Mouse (Mus musculus) stomach, embryonic 15.5 days (tissue): ENCODE measurements around the gene Gm6358. TPM values are rescaled to one million over a fixed set of nuclear protein-coding genes. Genes with fewer than 3 reads are reported as not detected.
"Not testable (repeated sequence)": the region's sequence is repeated elsewhere in the genome, so short reads cannot be mapped to it uniquely, and the experiment has no call there.

ENCODE experiments used
- ATAC-seq: fragments of 200-750 bp; cut with Nextera tagmentation; 2 replicates; pipeline ENCODE4 v1.8.0; 2017; ENCODE audit warnings: low read depth, moderate number of reproducible peaks, moderate TSS enrichment; ENCODE audit not compliant: insufficient read depth, low FRiP score
- H3K27ac ChIP-seq: fragments of 300-500 bp; sonication (generic); 2 replicates; pipeline ENCODE4 v1.5.1; 2015; ENCODE audit warnings: mild to moderate bottlenecking, inconsistent platforms
- H3K27me3 ChIP-seq: fragments of 300-500 bp; sonication (generic); replicated peaks from 2 replicates; pipeline ENCODE4 v1.6.1; 2015; ENCODE audit warnings: inconsistent platforms
- H3K36me3 ChIP-seq: fragments of 300-500 bp; sonication (generic); 2 replicates; pipeline ENCODE4 v1.6.1; 2015; ENCODE audit warnings: inconsistent platforms
- H3K4me1 ChIP-seq: fragments of 300-500 bp; sonication (generic); 2 replicates; pipeline ENCODE4 v1.6.1; 2015; ENCODE audit warnings: inconsistent platforms
- H3K4me2 ChIP-seq: fragments of 300-500 bp; sonication (generic); 2 replicates; pipeline ENCODE4 v1.6.1; 2015; ENCODE audit warnings: mild to moderate bottlenecking, inconsistent platforms
- H3K4me3 ChIP-seq: fragments of 300-500 bp; sonication (generic); replicated peaks from 2 replicates; pipeline ENCODE4 v1.5.1; 2015; ENCODE audit warnings: inconsistent platforms
- H3K9ac ChIP-seq: fragments of 300-500 bp; sonication (generic); 2 replicates; pipeline ENCODE4 v1.6.1; 2015; ENCODE audit warnings: inconsistent platforms
- H3K9me3 ChIP-seq: fragments of 300-500 bp; sonication (generic); 2 replicates; pipeline ENCODE4 v1.6.1; 2016; ENCODE audit warnings: inconsistent platforms
- WGBS: fragments of 180-500 bp; shearing (Covaris S2); methylation state at CpG from one replicate; pipeline ENCODE4 v1.1.7; 2015; 5-methylcytosine and 5-hydroxymethylcytosine counted together
- polyA plus RNA-seq: library from polyadenylated mRNA; unstranded; fragments of >200 nt; fragmentation: Nextera tagmentation; extraction: Ambion mirVana; gene quantifications from 2 replicates; pipeline ENCODE4 v1.2.1, GENCODE M21; 2015

Gm6358 gene
- not detected in 2 replicates for polyA plus RNA-seq

- 95% methylated on average over 1 of the region's 1 CpGs for WGBS
- Histone ChIP-seq H3K4me1 (no peaks in the 10 kb centered on the region), H3K9ac (no peak within 1 kb of the TSS), H3K9me3 (no peaks in the 10 kb centered on the region), H3K27me3 (no peaks in the 10 kb centered on the region), H3K27ac (no peak within 1 kb of the TSS), H3K4me2 (no peak within 1 kb of the TSS), H3K36me3 (no peaks in the 10 kb centered on the region), H3K4me3 (no peak within 1 kb of the TSS)
- no peak for ATAC-seq
These were observed at the start of gene Gm6358 for GRCm38 (mm10) chr16:89140551-89140950. Gene Gm6358 (plus strand): TSS chr16:89140851.

DNA sequence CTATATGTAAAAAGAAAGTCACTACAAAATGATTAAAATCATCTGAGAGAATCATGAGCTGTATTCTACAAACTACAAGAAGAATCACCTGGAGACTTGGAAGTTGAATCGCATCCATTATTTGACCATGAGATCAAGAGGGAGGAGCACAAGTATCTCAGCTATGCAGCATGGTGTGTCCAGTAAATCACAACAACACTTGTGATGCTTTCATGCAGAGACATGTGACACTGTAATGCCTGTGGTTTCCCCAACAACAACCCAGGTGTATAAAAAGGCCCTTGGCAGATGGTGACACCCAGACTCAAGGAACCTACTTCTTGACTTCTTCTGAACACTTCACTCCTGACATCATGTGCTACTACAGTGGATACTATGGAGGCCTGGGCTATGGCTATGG is 10.1 kb downstream of the Gm6358 start, which contains the start of gene Gm10061:
Gene Gm10061, plus strand, starts transcription at position 301 of the 400 bp plus-strand sequence.
- no peaks in the 10 kb centered on the region for H3K27me3 ChIP-seq
- H3K4me1 ChIP-seq = no peaks in the 10 kb centered on the region
- WGBS = 97% methylated on average over 1 of the region's 1 CpGs

GRCm38 (mm10) chr16:89157652-89158051 is 17.0 kb downstream of the Gm6358 start, which contains the start of gene Gm9789:
Gene Gm9789 (plus strand): TSS chr16:89157952.
- Histone ChIP-seq H3K27ac (no peak within 1 kb of the TSS), H3K4me3 (no peak within 1 kb of the TSS), H3K27me3 (no peaks in the 10 kb centered on the region), H3K9me3 (no peaks in the 10 kb centered on the region), H3K36me3 (no peaks in the 10 kb centered on the region), H3K4me1 (no peaks in the 10 kb centered on the region), H3K4me2 (no peak within 1 kb of the TSS), H3K9ac (no peak within 1 kb of the TSS)
- 88% methylated on average over 4 of the region's 4 CpGs for WGBS
- ATAC-seq = no peak

More for the DNA sequence above, 10.1 kb downstream of the Gm6358 start, which contains the start of gene Gm10061:
- no peaks in the 10 kb centered on the region for H3K36me3 ChIP-seq
- ATAC-seq = no peak
- no peak within 1 kb of the TSS for H3K4me2 ChIP-seq
- no peak within 1 kb of the TSS for H3K9ac ChIP-seq
- H3K27ac ChIP-seq = no peak within 1 kb of the TSS
- no peaks in the 10 kb centered on the region for H3K9me3 ChIP-seq
- H3K4me3 ChIP-seq = no peak within 1 kb of the TSS

- H3K27ac ChIP-seq, H3K4me3 ChIP-seq, H3K9ac ChIP-seq, H3K9me3 ChIP-seq, H3K36me3 ChIP-seq, H3K4me2 ChIP-seq, H3K27me3 ChIP-seq, H3K4me1 ChIP-seq, ATAC-seq: not testable (repeated sequence)
These were observed 28.5 kb downstream of the Gm6358 start, which contains the start of gene Gm7735 for GRCm38 (mm10) chr16:89169190-89169589. Gene Gm7735 (plus strand): TSS chr16:89169490.

GRCm38 (mm10) chr16:89174435-89174834 is 33.8 kb downstream of the Gm6358 start, which contains the start of gene 1110057P08Rik:
Gene 1110057P08Rik (plus strand): TSS chr16:89174735.
- H3K4me2 ChIP-seq = no peak within 1 kb of the TSS
- H3K9ac ChIP-seq = no peak within 1 kb of the TSS
- 77% methylated on average over 2 of the region's 2 CpGs for WGBS
- H3K27ac ChIP-seq = no peak within 1 kb of the TSS
- no peaks in the 10 kb centered on the region for H3K27me3 ChIP-seq
- no peak for ATAC-seq
- H3K9me3 ChIP-seq = no peaks in the 10 kb centered on the region
- no peak within 1 kb of the TSS for H3K4me3 ChIP-seq
- no peaks in the 10 kb centered on the region for H3K36me3 ChIP-seq
- no peaks in the 10 kb centered on the region for H3K4me1 ChIP-seq

GRCm38 (mm10) chr16:89188621-89189020 is 48.0 kb downstream of the Gm6358 start:
- no peaks in the 10 kb centered on the region for H3K4me1 ChIP-seq
- no peaks in the 10 kb centered on the region for H3K9me3 ChIP-seq
- ATAC-seq = no peak
- H3K4me2 ChIP-seq = no peak overlapping the region
- H3K36me3 ChIP-seq = no peaks in the 10 kb centered on the region
- H3K4me3 ChIP-seq = no peak overlapping the region
- WGBS = 69% methylated on average over 4 of the region's 4 CpGs
- no peak overlapping the region for H3K27ac ChIP-seq
- H3K9ac ChIP-seq = no peak overlapping the region
- H3K27me3 ChIP-seq = no peaks in the 10 kb centered on the region

Other genes starting within 250 kb of the Gm6358 start
- gene Krtap19-5, start 244.4 kb upstream of the Gm6358 start, polyA plus RNA-seq = not detected in 2 replicates
- gene Krtap19-9b, start 208.6 kb upstream of the Gm6358 start, polyA plus RNA-seq = not detected in 2 replicates
- not detected in 2 replicates for gene Krtap16-3, start 178.0 kb upstream of the Gm6358 start, polyA plus RNA-seq
- gene Krtap22-2, start 130.1 kb upstream of the Gm6358 start, polyA plus RNA-seq = not detected in 2 replicates
- gene Gm10229, start 125.6 kb upstream of the Gm6358 start, polyA plus RNA-seq = not detected in 2 replicates
- gene Krtap6-1, start 109.2 kb upstream of the Gm6358 start, polyA plus RNA-seq = not detected in 2 replicates
- not detected in 2 replicates for gene Gm10228, start 99.4 kb upstream of the Gm6358 start, polyA plus RNA-seq
- not detected in 2 replicates for gene Krtap6-5, start 93.0 kb upstream of the Gm6358 start, polyA plus RNA-seq
- not detected in 2 replicates for gene 1110025L11Rik, start 76.8 kb upstream of the Gm6358 start, polyA plus RNA-seq
- gene Krtap6-3, start 56.8 kb upstream of the Gm6358 start, polyA plus RNA-seq = not detected in 2 replicates
- gene Gm10061, start 10.2 kb downstream of the Gm6358 start, polyA plus RNA-seq = not detected in 2 replicates
- gene Gm9789, start 17.1 kb downstream of the Gm6358 start, polyA plus RNA-seq = not detected in 2 replicates
- not detected in 2 replicates for gene Gm7735, start 28.6 kb downstream of the Gm6358 start, polyA plus RNA-seq
- gene 1110057P08Rik, start 33.9 kb downstream of the Gm6358 start, polyA plus RNA-seq = not detected in 2 replicates
- gene Krtap20-2, start 65.0 kb downstream of the Gm6358 start, polyA plus RNA-seq = not detected in 2 replicates